Mouse (Mus musculus) R1 (cell line): ENCODE measurements around the gene Cdyl.

Source experiments
- DNase-seq: peaks from one replicate; pipeline ENCODE4 v3.0.0-alpha.2; 2018; ENCODE audit warnings: low read depth, low spot score

Gene Cdyl

DNA sequence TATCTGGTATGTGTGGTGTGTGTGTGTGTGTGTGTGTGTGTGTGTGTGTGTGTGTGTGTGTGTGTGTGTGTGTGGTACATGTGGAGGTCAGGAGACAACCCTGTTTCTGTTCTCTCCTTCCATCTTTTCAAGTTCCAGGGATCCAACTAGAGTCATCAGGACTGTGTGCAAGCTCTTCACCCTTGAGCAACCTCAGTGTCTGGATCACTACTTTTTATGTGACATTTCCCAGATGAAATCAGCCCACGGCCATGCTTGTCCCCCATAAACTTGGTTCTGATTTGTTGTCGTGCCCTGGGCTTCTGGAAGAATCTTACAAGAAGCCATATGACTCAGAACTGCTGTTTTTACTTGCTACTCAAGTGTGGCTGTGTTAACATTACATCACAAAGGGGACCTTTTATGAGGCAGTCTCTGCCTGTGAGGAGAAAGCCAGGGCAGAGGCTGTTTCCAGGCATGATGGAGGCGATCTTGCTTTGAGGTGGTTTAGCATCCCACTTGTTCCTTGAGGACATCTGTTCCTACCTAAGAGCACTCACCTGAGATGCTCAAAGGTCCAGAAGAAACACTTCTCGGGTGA lies at the start of gene Cdyl:
Gene Cdyl (plus strand): TSS at position 428 of the 580 bp plus-strand sequence.
- no peak for DNase-seq

DNA sequence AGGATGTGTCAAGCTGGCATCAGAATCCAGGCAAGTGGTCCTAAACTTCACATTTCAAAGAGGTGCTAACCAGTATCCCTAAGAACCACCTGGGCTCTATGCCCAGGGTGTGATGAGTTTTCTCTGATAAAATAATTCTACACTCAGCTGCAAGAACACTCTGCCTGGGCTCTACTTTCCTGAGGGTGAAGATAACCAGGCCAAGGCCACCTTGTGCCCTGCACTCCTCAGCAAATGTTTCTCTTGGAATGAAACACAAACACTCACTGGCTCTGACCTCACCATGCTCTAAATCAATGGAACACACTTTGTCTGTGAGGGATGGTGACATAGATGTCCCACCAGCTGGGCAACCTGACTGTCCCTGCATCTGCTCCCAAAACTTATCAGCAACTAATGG lies 48.9 kb upstream of the Cdyl start:
- DNase-seq = no peak

DNA sequence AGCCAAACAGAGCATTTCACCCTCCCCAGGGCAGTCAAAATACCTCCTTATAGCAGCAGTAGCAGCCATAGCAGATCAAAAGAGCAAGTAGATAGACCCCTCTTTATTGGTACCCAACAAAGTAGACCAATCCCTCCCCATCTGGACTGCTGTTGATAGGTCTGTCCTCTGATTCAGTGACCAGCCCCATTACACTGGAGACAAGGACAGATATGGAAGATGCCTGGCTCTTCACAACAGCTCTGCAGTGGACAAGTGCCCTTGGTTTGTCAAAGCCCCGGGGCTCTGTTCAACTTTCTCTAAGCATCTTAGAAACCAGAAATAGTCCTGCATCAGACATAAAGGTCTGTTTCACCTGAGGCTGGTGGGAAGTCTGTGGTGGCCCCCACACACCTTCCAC lies 47.1 kb upstream of the Cdyl start:
- no peak for DNase-seq

DNA sequence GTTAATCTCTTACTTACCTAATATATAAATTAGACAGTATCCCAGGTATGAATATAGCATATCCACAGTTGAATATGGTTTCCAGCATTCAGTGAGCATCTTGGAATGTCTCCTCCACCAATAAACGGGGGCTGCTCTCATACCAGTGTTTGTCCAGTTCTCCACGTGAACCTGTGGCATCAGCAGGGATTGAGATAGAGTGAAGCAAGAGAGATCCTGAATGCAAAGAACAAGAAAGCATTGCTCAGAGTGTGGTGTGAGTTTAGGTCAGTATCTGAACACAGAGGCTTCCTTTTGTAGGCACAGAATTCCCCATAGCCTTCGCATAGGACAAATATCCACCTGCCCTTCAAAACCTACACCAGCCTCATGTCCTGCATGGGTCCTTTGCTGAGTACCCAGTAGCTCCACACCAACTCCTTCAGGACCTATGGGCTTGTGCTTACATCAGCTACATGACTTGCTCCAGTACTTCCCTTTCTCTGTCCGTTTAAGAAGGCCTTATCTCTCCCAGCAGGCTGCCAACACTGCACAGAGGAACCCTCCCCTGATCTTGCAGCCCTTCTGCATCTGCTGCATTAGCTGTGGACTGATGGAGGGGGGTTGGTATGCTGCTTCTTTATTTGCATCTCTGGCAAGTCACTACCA lies 44.7 kb upstream of the Cdyl start:
- DNase-seq = no peak

DNA sequence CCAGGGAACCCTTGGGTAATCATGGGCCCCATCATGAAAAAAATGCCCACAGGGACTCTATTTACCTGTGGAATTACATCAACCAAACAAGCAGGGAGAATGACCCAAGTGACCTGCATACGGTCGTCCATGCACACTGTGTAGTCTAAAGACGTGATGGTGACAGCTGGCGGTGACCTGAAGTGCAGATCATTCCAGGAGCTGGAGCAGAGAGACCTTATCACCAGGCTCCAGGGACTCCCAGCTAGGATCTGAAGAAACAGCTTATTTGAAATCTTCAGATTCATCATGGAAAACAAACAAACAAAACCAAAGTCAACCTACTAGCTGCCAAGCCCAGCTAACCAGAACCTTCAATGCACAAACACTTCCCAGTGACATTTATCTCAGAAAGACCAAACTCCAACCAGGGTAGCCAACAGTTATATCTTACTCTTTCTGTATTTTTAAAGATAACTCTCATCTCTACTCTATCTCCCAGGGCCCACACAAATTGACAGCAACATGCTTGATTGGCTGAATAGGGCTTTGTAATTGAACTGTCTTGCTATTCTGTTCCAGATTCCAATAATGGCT lies 43.0 kb upstream of the Cdyl start:
- DNase-seq = no peak

DNA sequence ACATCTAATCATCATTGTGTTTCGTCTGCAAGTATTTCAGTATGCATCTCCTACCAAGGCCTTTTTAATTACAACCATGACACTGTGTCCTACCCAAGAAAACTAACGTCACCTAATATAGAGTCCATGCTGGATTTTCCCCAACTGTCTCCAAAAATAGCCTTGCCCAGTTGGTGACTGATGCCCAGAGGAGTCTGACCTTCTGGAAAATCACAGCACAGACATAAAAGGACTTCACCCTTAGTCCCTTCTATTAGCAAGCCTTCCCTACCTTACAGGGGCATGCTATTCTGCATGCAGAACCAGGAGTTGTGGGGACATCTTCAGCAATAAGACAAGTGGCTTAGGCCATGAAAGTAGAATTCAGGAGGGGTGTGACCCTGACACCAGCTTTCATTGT lies 40.3 kb upstream of the Cdyl start:
- DNase-seq = no peak

DNA sequence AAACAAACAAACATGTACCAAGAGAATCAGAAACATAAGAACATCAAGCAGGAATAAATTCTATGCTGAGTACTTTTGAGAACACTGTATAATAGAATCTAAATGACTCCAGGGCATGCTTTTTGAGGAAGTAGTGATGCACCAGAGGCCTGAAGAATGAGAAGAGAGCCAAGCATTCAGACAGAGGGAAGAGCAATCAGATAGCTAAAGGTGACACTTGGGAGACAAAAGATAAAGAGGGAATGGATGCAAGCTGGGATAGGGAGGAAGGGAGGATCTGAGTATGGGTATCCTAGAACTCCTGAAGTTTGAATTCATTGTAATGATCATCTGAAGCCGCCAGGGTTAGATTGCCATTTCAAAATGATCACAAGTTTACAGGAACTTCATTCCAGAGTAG lies 38.9 kb upstream of the Cdyl start:
- no peak for DNase-seq

DNA sequence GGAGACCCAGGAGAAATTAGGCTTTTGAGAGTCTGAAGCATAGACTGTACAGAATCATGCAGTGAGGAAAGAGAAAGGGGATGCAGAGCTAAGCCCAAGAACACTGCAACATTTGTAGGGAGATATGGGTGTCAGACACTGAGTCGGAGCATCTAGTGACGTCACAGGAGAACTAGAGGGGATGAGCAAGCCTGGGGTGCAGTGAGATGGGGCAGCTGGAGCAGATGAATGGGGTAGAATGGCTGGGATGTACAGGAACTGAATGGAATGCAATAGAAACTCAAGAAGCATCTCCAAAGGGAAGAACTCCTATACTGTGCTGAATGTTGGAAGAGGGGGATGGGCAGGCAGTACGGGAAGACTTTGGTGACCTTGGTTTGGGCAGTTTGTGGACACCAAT lies 34.8 kb upstream of the Cdyl start:
- DNase-seq = no peak

DNA sequence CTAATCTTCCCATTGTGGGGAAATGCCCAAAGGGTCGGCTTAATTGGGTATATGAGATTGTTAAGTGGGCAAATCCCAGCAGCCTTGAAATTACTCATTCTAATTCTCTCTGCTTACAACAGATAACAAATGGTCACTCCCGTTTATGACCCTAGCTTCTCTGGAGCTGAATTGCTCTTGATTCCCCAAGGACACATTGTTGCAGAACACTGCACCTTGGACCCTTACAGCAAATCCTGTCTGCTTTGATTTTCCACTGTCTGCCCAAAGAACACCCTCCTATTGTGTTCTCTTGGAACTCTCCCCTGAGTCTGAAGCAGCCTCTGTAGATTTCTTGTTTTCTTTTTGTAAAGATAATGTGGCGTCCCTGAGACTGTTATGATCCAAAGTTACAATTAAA lies 34.1 kb upstream of the Cdyl start:
- DNase-seq = no peak

DNA sequence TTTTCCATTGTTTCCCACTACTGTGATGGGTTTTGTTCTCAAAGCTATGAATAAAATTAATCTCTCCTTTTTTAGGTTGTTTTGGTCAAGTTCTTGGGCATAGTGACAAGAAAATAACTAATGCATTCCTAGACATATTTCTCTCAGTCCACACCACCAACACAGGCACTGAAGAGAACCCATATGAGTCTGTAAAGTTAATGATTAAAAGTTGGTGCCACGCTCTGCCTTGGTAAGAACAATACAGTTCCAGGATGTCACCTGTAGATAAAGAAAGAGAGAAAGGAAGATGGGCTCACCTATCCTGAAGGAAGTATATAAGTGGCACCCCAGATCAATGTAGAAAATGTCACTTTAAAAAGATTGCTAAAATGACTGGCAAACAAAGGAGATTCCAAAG lies 32.3 kb upstream of the Cdyl start:
- DNase-seq = no peak

DNA sequence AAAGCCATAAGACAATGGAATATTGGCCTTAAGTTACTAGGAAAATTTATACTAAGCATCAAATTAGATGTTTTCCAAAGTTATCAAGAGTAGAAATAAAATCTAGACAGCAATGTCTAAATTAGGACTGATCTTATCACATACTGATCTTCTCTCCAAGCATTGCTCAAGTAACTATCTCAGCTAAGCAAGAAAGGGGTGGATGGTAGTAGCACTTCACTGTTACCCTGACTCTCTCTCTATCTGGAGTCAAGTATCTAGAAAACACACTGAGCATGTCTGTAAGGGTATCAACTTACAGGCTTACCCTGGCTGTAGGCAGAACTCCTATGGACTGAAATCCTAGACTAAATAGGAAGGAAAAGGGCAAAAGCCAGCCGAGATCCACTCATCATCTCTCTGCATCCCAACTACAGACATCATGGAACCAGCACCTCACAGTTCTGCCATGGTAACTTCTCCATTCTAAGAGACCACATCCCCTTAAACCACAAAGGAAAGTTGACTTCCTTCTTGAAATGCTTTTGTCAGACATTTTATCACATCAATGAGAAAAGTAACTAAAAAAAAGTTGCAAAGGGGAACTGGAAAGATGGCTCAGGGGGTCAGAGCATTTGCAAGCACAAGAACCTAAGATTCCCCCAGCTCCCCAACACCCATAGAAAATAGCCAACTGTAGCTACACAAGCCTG lies 12.4 kb upstream of the Cdyl start:
- DNase-seq = no peak

DNA sequence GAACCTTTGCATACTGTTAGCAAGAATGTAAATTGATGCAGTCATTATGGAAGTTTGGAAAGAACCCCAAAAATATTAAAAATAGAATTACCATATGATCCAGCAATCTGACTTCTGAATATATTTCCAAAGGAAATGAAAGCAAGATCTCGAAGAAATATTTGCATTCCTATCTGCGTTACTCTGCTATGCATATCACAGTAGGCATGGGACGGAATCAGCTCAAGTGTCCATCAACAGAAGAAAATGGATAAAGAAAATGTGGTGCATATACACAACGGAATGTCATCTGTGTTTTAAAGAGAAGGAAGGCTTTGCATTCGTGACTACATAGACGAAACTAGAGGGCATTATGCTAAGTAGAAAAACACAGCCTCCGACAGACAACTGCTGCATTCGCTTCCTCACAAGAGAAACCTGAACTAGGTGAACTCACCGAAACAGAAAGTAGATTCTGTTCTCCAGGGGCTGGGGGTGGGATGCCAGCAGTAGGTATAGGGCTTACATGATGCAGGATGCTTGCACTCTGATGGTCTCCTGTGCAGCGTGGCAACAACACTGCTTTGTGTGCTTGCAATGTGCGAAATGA lies 9.3 kb upstream of the Cdyl start:
- no peak for DNase-seq

DNA sequence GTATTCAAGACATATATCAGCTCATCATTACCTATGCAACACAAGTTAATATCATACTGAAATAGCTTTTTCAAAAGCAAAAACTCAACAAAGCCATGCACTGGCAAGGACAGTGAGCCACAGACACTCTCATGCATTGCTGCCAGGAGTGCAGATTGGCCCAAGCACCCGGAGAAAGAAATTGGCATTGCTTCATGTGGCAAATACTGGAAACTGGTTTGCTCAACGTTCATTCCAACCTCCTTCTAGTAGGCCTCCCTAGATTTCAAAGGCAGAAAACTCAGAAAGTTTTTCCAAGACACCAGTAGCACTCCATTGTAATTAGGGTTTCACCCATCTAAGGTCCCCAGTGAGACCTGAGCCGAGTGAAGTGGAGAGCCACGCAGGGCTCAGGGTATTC lies 6.8 kb upstream of the Cdyl start:
- no peak for DNase-seq

DNA sequence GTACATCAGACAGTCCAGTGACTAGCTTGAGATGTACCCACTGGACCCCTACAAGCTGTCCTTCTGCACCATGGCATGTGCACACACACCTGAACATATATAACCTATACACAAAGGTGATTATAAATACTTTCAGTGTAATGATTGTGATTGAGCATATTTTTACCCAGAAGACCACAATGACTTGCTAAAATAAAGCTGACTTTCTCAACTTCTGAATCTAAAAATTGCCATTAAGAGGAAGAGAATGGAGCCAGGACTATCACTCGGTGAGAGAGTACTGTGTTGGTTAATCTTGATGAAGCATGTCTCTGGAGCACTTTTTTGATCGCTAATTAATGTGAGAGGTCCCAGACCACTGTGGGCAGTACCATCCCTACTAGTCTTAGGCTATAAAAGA lies 2.8 kb upstream of the Cdyl start:
- DNase-seq = no peak

DNA sequence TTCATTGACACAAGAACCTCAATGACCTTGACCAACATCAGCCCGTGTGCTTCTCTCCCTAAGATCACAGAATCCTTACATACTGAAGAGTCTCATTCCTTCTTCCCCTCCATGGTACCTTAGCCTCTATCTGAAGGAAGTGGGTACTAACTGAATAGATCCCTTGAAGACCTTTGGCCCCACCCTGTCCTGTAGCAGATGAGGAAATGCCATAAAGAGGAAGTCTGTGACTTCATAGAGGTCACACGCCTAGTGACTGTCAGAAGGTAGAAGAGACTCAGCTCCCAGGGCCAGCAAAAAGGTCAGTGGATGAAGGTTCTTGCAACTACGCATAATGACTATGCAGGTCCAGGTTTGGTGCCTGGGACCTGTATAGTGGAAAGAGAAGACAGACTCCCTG lies 5.8 kb downstream of the Cdyl start:
- no peak for DNase-seq

DNA sequence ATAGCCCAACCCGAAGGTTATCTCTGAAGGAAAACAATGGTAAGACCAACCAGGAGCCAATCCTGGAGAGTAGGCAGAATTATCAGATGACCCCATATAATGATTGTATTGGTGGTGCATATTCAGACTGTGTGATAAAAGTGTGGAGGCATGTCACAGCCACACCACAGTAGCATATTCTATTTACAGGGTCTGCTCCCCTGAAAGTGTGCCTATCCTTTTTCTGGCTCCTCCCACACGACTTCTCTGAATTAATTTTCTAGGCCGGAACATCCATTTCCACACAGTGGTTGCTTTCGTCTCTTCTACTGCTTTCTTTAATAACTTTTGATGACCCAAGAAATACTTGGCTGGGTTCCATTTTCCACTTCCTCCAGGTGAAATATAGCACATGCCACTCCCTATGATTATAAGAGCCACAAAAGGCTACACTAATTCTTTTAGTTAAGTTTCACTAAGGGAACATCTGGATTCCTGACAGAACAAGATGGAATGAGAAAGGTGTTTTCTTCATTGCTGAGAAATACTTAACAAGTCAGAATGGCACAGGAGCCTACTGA lies 10.4 kb downstream of the Cdyl start:
- DNase-seq = no peak

DNA sequence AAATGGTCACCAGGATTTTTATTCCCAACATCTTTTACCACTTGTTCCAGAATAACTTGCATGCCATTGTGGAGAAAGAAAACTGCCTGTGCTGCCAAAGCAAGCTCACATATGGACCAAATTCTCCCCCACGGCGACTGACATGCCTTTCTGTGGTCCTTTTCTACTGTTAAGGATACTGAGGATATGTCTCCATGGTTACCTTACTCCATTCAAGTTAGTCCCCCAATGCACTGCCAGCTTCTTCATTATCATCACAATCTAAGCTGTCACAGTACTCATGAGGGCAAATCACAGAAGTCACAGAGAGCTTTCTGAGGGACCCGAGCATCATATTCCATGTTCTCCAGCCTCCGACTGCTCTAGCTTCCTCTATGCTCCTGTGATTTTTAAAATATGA lies 11.2 kb downstream of the Cdyl start:
- DNase-seq = no peak

DNA sequence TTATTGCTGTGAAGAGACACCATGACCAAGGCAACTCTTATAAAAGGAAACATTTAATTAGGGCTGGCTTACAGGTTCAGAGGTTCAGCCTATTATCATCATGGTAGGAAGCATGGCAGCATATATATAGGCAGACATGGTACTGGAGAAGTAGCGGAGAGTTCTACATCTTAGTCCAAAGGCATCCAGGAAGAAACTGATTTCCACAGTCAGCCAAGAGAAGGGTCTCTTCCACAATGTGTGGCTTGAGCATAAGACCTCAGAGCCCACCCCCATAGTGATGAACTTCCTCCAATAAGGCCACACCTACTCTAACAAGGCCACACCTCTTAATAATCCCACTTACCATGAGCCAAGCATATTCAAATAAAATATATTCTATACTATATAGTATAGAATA lies 17.3 kb downstream of the Cdyl start:
- no peak for DNase-seq

DNA sequence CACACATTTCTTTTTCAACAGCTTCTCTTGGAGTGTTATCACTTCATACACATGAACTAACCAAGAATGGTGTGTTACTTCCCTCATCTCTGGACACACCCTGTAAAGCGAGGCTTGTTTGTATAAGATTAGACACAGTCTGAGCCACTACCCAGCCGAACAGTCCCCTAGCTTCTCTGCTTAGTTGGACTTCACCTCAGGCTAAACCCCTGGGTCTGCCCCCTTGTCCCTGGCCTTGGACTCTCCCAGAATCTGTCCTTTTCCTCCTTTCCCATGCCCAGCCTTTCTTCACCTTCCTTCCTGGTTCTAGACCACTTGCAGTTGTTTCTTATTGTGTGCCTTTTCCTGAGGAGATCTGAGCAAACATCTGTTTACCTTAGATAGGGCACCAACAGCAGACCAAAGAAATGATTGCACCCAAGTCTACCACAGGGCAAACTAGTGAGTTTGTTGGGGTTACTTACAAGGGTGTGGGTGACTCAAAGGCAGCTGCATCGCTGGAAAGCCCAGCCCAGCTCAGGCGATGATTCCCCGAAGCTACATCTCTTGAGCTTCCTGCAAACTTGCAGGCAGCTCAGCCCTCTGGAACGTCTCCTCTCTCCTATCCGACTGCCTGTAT lies 17.9 kb downstream of the Cdyl start:
- no peak for DNase-seq

DNA sequence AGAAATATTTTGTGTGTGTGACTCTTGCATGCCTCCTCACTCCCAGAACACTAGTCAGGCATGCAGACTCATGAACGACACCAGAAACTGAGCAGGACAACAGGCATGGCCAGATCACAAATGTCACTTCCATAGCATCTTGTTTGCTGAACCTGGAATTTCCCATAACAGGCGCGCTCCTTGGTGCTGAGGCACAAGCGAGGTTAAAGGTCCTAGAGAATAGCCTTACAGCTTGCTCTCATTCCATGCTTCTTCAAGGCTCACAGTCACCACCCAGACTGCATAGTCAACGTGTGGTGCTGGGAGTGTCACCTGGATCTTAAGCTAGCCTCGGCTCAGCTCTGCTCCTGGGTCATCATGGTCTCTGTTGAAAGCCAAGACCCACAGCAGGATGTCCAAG lies 19.1 kb downstream of the Cdyl start:
- DNase-seq = no peak

DNA sequence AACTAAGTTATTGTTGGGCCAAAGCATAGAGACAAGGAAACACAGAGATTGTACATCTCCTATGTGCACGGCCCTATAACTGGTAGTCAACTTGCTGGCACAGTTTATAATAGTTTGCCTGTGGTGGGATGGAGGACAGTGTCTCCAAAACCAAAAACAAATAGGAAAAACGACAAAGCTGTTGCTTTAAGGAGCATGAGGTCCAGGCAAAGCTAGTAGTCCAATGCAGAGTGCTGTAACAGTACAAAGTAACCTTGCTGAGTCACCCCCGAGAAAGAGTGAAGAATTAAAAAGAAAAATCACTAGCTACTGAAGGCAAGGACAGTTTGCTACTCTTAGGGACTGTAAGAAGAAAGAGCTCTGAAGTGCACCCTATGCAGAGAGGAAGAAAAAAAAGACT lies 21.7 kb downstream of the Cdyl start:
- no peak for DNase-seq

DNA sequence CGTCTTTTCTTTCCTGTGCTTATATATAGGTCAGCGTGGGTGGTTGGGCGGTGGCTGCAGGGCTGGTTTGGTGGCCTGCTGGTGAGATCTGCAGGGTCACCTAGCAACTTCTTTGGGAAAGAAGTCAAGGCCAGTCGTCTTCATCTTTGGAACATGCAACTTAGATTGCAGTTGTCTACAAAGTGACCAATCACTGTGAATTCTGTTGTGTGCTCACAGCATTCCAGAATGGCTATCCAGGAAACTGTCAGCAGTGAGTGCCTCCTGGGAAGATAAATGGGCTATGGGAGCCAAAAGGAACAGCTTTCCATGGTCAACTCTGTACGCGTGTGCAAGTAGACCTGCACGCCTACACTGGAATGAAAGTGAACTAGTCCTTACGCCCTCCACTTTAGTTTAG lies 26.6 kb downstream of the Cdyl start:
- DNase-seq = no peak
